Mouse (Mus musculus) spleen, postnatal 0 days (tissue): ENCODE measurements around the gene Pfkfb2. TPM values are rescaled to one million over a fixed set of nuclear protein-coding genes. Genes with fewer than 3 reads are reported as not detected.

Source experiments
- polyA plus RNA-seq: library from polyadenylated mRNA; unstranded; fragments of >200 nt; fragmentation: Nextera tagmentation; extraction: Ambion mirVana; gene quantifications from 2 replicates; pipeline ENCODE4 v1.2.1, GENCODE M21; 2015

Pfkfb2 gene
- polyA plus RNA-seq: 4.0 and 4.6 TPM in 2 replicates

DNA sequence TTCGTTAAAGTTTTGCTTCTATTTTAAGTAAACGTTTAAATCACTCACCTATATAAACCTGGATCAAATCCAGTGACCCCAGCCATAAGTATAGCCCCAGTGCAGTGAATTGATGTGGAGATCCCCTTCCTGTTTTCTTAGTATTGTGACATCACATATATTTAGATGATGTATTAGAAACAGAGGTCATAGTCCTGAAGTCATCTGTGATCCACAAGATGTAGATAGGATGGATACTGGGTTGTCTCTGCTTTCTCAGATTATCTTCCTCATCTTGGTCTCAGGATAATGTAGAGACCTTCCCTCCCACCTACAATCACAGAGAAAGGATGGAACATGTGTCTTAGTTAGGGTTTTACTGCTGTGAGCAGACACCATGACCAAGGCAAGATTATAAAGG lies at the start of gene Pfkfb2:
Gene Pfkfb2 (minus strand): TSS at position 101 of the 400 bp plus-strand sequence.

DNA sequence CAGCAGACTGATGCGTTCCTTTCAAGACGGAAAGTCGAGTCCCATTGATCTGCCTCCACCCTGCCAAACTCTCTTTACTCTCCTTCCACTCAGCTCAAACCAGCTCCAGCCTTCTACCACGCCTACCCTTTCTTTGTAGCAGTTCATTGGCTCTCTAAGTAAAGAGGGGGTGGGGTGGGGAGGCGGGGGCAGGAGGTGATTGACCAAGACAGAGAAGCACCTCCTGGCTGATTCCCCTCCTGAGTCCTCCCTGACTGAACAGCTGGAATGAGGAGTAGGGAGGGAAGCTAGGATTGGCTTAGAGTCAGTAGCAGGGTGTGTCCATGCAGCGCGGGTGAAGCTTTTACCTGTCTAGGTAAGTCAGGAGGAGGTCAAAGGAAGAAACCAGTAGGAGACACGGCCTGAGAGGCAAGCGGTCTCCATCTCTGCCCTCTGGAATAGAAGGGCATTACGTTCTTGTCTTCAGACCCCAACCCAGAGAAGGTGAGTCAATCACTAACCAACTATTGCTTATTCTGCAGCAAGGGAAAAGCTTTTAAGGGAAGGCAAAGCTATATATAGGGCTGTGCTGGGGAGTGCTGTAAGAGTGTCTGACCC lies 2.8 kb upstream of the Pfkfb2 start, which contains the start of gene AA986860:
Gene AA986860 (plus strand): TSS at position 236 of the 597 bp plus-strand sequence.

DNA sequence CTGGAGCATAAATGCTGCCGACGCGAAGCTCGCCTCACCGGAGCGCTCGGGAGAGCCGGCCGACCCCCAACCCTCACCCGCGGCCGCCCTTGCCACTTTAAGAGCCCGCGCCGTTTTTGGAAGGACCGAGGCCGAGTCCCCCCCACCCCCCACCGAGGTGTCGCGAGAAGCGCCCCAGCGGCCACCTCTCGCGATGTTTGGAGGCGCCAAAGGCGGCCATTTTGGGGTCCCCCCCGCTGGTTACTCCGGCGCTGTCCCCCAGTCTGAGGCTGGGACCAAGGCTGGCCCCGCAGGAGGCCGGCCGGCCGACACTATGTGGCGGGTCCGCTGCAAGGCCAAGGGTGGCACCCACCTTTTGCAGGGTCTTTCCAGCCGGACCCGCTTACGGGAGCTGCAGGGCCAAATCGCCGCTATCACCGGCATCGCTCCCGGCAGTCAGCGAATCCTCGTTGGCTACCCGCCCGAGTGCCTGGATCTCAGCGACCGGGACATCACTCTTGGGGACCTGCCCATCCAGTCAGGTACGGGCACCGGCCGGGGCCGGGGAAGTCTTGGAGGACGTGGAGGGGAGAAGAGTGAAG lies 11.7 kb downstream of the Pfkfb2 start, which contains the start of gene Yod1:
Gene Yod1 (plus strand): TSS at position 37 of the 581 bp plus-strand sequence.

DNA sequence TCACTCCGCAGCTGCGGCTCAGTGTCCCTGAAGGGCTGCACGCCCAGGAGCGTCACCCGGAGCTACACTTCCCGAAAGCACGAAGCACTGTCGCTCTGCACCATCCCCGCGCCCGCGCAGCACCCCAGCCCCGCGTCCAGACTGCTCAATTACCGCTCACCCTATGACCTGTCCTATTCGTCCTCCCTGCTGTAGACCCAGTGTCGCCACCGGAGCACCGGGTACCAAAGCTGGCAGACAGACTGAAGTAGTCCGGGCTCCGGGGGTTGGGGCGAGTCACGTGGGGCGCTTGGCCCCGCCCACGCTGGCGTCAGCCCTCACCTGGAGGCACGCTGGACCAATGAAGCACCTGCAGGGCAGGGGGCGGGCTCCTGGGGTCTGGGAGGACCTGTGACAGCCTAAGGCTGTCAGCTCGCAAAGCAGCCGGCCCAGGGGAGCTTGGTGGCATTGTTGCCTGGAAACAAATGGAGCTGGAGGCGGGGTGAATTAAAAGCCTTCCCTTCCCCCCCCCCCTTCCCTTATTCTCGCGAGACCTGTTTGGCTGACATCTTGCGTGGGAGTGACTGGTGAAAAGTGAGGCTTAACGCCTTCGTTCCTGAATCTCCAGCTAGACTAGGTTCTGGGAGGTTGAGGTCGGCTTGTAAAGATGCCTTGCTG lies 13.4 kb downstream of the Pfkfb2 start, which contains the start of gene Gm29427:
Gene Gm29427 (minus strand): TSS at position 239 of the 657 bp plus-strand sequence.

DNA sequence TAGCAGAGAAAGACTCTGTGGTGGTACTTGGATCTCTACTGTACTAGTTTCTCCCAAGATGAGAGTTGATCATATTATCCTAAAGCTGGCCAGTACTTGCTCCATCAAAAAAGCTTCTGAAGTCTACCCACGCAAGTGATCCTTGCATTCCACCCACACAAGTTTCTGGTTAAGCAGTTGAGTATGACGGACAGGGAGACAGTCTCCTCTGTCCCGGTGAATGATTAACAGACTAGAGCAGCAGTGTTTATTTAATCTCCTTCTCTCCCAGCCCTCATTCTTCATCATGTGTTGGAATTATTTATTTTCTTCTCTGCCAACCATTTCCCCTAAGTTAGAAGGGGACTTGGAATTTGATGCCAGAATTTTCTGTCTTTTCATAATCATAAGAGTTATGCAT lies 67.6 kb downstream of the Pfkfb2 start, which contains the start of gene C4bp:
Gene C4bp (minus strand): TSS at position 179 of the 400 bp plus-strand sequence.

Other genes with a start within 250 kb of the Pfkfb2 start
- not detected in 2 replicates for gene Zp3r, start 99.6 kb downstream of the Pfkfb2 start, polyA plus RNA-seq
- 0.08 and 0.23 TPM in 2 replicates for gene C4bp, start 67.6 kb downstream of the Pfkfb2 start, polyA plus RNA-seq
- gene Gm29427, start 13.5 kb downstream of the Pfkfb2 start, polyA plus RNA-seq: not detected in 2 replicates
- 29.8 and 33.8 TPM in 2 replicates for gene Yod1, start 11.9 kb downstream of the Pfkfb2 start, polyA plus RNA-seq
- 2.8 and 3.0 TPM in 2 replicates for gene AA986860, start 2.7 kb upstream of the Pfkfb2 start, polyA plus RNA-seq
- not detected in 2 replicates for gene Fcamr, start 71.6 kb upstream of the Pfkfb2 start, polyA plus RNA-seq
- gene Pigr, start 97.4 kb upstream of the Pfkfb2 start, polyA plus RNA-seq: 0.04 TPM in 1 of 2 replicates, not detected in the other
- gene Fcmr, start 136.4 kb upstream of the Pfkfb2 start, polyA plus RNA-seq: 3.4 and 3.6 TPM in 2 replicates
- not detected in 2 replicates for gene Il24, start 158.2 kb upstream of the Pfkfb2 start, polyA plus RNA-seq
- gene Il20, start 182.2 kb upstream of the Pfkfb2 start, polyA plus RNA-seq: not detected in 2 replicates
- gene Il19, start 210.9 kb upstream of the Pfkfb2 start, polyA plus RNA-seq: not detected in 2 replicates